Mouse (Mus musculus) c-Kit-positive CD71-negative TER-119-negative erythroid progenitor cells, embryonic 14.5 days (primary cell): ENCODE data around the gene Olfr887.

Source experiments
- DNase-seq: peaks from one replicate; pipeline ENCODE4 v3.0.0-alpha.2; 2013; ENCODE audit warnings: low read depth

The Olfr887 gene

DNA sequence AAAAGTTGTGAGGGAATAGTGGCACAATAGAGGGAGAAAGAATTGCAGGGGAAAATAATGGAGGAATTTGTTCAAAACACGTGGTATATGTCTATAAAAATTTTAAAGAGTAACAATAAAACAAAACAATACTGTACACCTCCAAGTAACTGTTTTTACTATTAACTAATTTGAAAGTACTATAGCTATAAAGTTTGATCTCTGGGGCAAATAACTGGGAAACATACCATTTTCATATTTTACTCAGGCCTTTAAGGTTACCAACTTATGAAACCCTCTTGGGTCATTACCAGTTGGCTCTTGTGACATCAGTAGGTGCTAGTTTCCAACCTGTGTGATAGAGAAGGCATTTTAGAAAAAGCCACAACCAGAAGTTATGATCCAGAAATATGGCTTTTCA lies at the start of gene Olfr887:
TSS of gene Olfr887 (plus strand) at position 301 of the 400 bp plus-strand sequence.
- DNase-seq = no peak

DNA sequence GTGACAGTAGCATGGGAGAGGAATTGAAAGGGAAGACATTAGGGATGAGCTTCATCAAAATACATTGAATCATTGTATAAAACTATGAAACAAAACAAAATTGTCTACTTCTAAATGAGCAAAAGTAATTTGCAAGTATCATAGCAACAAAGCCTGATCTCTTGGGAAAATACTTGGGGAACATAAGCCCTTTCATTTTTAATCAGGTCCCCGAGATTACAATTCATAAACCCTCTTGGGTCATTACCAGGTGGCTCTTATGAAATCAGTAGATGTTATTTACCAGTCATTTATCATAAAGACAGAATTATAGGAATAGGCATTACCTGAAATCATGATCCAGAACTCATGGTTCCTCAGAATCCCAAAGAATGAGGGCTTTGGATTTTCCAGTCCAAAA lies 37.6 kb upstream of the Olfr887 start, which contains the start of gene Olfr884:
TSS of gene Olfr884 (plus strand) at position 301 of the 400 bp plus-strand sequence.
- no peak for DNase-seq

DNA sequence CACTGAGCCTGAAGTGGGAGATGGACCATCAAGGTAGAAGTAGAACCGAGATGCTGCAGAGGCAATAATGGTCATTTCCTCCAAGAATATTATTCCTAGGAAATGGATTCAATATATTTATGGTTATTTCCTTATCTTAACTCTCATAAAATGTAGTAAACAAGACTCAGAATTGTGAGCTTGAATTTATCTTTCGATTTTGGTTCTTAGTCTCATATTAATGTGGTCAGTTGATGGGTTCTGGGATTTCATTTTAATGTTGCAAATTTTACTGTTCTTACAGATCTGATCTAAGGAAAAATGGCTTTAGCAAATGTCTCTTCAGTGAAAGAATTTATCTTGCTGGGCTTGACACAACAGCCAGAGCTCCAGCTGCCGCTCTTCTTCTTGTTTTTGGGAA lies 22.9 kb upstream of the Olfr887 start, which contains the start of gene Olfr885:
TSS of gene Olfr885 (plus strand) at position 301 of the 400 bp plus-strand sequence.
- no peak for DNase-seq

GRCm38 (mm10) chr9:38107828-38108227 lies 24.0 kb downstream of the Olfr887 start, which contains the start of gene Olfr888:
Gene Olfr888, plus strand, starts transcription at chr9:38108128.
- no peak for DNase-seq

- DNase-seq = no peak
These were observed 31.0 kb downstream of the Olfr887 start, which contains the start of gene Olfr889 for GRCm38 (mm10) chr9:38114898-38115297. Gene Olfr889, plus strand, starts transcription at chr9:38115198.
